Mouse (Mus musculus) CH12.LX (cell line): ENCODE measurements at regions not wholly inside any gene's neighbourhood (a gene's known extent, or its start where the extent isn't known, plus 50 kb on each side); places are given as distances from the start of the nearest gene placed in this dataset.

Source experiments
- DNase-seq: peaks from one replicate; pipeline ENCODE4 v3.0.0-alpha.2; 2013; ENCODE audit errors: extremely low read depth
- H3K27ac ChIP-seq: 2 replicates; pipeline ENCODE4 v1.5.1; 2012; ENCODE audit warnings: low read depth, mild to moderate bottlenecking, control low read depth, moderate library complexity; ENCODE audit not compliant: insufficient read depth
- H3K27me3 ChIP-seq: replicated peaks from 2 replicates; pipeline ENCODE3; 2012; ENCODE audit warnings: inconsistent platforms
- H3K36me3 ChIP-seq, 2 experiments: replicated peaks in 1 of 2; 2 replicates each; pipeline versions ENCODE3 to v1.6.1; 2012; ENCODE audit warnings: inconsistent platforms in 1 of 2, low read length in 1 of 2, mild to moderate bottlenecking in 1 of 2, mixed read lengths in 1 of 2, moderate library complexity in 1 of 2; ENCODE audit not compliant: control insufficient read depth in 1 of 2, insufficient read depth in 1 of 2
- H3K4me1 ChIP-seq, 2 experiments: 2 replicates each; pipeline ENCODE4 v1.6.1; 2012; ENCODE audit warnings: inconsistent platforms in 1 of 2, moderate library complexity in 1 of 2; ENCODE audit not compliant: insufficient read depth in 2 of 2, control insufficient read depth in 1 of 2
- H3K4me2 ChIP-seq: 2 replicates; pipeline ENCODE4 v1.6.1; 2012; ENCODE audit warnings: low read depth, mild to moderate bottlenecking, control low read depth; ENCODE audit not compliant: poor library complexity, insufficient read depth, severe bottlenecking
- H3K4me3 ChIP-seq, 3 experiments: fragments of 150-350 bp in 1 of 3; sonication (generic) in 1 of 3; replicated peaks in 1 of 3; 2 replicates each; pipeline versions ENCODE3 to v1.5.1; 2011 to 2012; ENCODE audit warnings: low read depth in 2 of 3, low read length in 2 of 3, mild to moderate bottlenecking in 2 of 3, moderate library complexity in 2 of 3, control low read depth in 1 of 3, improper control_type of control experiment in 1 of 3, inconsistent platforms in 1 of 3, mixed read lengths in 1 of 3; ENCODE audit not compliant: poor library complexity in 1 of 3
- H3K79me2 ChIP-seq: replicated peaks from 2 replicates; pipeline ENCODE4 v1.6.1; 2012; ENCODE audit warnings: mild to moderate bottlenecking, moderate library complexity; ENCODE audit not compliant: control insufficient read depth, poor library complexity, insufficient read depth, severe bottlenecking; ENCODE audit errors: extremely low read depth
- H3K9ac ChIP-seq: 2 replicates; pipeline ENCODE4 v1.6.1; 2012; ENCODE audit warnings: low read depth, mild to moderate bottlenecking, control low read depth, moderate library complexity; ENCODE audit not compliant: insufficient read depth
- H3K9me3 ChIP-seq: replicated peaks from 2 replicates; pipeline ENCODE3; 2012; ENCODE audit warnings: low read length, inconsistent platforms, mixed read lengths
- BHLHE40 ChIP-seq: IDR thresholded peaks from 2 replicates; pipeline ENCODE4 v1.6.1; 2011; ENCODE audit warnings: mild to moderate bottlenecking, low read depth, low read length, improper control_type of control experiment
- CHD2 ChIP-seq: IDR thresholded peaks from 2 replicates; pipeline ENCODE4 v1.6.1; 2011; ENCODE audit warnings: low read length, improper control_type of control experiment
- E2F4 ChIP-seq: IDR thresholded peaks from 2 replicates; pipeline ENCODE4 v1.6.1; 2011; ENCODE audit warnings: low read depth, low read length, improper control_type of control experiment; ENCODE audit not compliant: insufficient replicate concordance
- ELF1 ChIP-seq: IDR thresholded peaks from 2 replicates; pipeline ENCODE4 v1.6.1; 2014; ENCODE audit warnings: low read depth, mild to moderate bottlenecking, inconsistent platforms, low read length, improper control_type of control experiment
- EP300 ChIP-seq: IDR thresholded peaks from 2 replicates; pipeline ENCODE4 v1.6.1; 2011; ENCODE audit warnings: low read length, improper control_type of control experiment
- GABPA ChIP-seq: IDR thresholded peaks from 2 replicates; pipeline ENCODE4 v1.6.1; 2012; ENCODE audit warnings: low read depth, low read length, improper control_type of control experiment, inconsistent platforms; ENCODE audit not compliant: insufficient replicate concordance
- IRF4 ChIP-seq: IDR thresholded peaks from 2 replicates; pipeline ENCODE4 v1.6.1; 2014; ENCODE audit warnings: low read depth, mild to moderate bottlenecking, inconsistent platforms, low read length, improper control_type of control experiment
- JUN ChIP-seq: IDR thresholded peaks from 2 replicates; pipeline ENCODE4 v1.6.1; 2011; ENCODE audit warnings: low read depth, mild to moderate bottlenecking, low read length, improper control_type of control experiment, moderate library complexity; ENCODE audit not compliant: insufficient read depth
- JUND ChIP-seq: conservative IDR thresholded peaks from 2 replicates; pipeline ENCODE4 v1.6.1; 2011; ENCODE audit warnings: low read depth, low read length, improper control_type of control experiment
- KAT2A ChIP-seq: IDR thresholded peaks from 2 replicates; pipeline ENCODE4 v1.6.1; 2012; ENCODE audit warnings: low read length, improper control_type of control experiment, inconsistent platforms; ENCODE audit not compliant: insufficient replicate concordance
- MAFK ChIP-seq: IDR thresholded peaks from 2 replicates; pipeline ENCODE4 v1.6.1; 2011; ENCODE audit warnings: low read length, improper control_type of control experiment; ENCODE audit not compliant: insufficient replicate concordance
- MAX ChIP-seq: IDR thresholded peaks from 2 replicates; pipeline ENCODE4 v1.6.1; 2011; ENCODE audit warnings: low read length, improper control_type of control experiment
- MEF2A ChIP-seq: IDR thresholded peaks from 2 replicates; pipeline ENCODE4 v1.6.1; 2014; ENCODE audit warnings: low read depth, mild to moderate bottlenecking, inconsistent platforms, low read length, improper control_type of control experiment, borderline replicate concordance
- PAX5 ChIP-seq: IDR thresholded peaks from 2 replicates; pipeline ENCODE4 v1.6.1; 2012; ENCODE audit warnings: low read length, inconsistent platforms, mixed read lengths
- POLR2A ChIP-seq: IDR thresholded peaks from 2 replicates; pipeline ENCODE4 v1.6.1; 2011; ENCODE audit warnings: low read depth, mild to moderate bottlenecking, improper control_type of control experiment, low read length
- POLR2AphosphoS2 ChIP-seq: IDR thresholded peaks from 2 replicates; pipeline ENCODE4 v1.6.1; 2011; ENCODE audit warnings: low read depth, low read length, improper control_type of control experiment
- RAD21 ChIP-seq: IDR thresholded peaks from 2 replicates; pipeline ENCODE4 v1.6.1; 2011; ENCODE audit warnings: low read depth, mild to moderate bottlenecking, low read length, improper control_type of control experiment, moderate library complexity
- SIN3A ChIP-seq: IDR thresholded peaks from 2 replicates; pipeline ENCODE4 v1.6.1; 2012; ENCODE audit warnings: low read length, improper control_type of control experiment, inconsistent platforms
- UBTF ChIP-seq: IDR thresholded peaks from 2 replicates; pipeline ENCODE4 v1.6.1; 2012; ENCODE audit warnings: low read depth, mild to moderate bottlenecking, inconsistent platforms, low read length, improper control_type of control experiment, moderate library complexity
- USF1 ChIP-seq: IDR thresholded peaks from 2 replicates; pipeline ENCODE4 v1.6.1; 2014; ENCODE audit warnings: low read depth, mild to moderate bottlenecking, inconsistent platforms, low read length, improper control_type of control experiment
- ZMIZ1 ChIP-seq: IDR thresholded peaks from 2 replicates; pipeline ENCODE4 v1.6.1; 2012; ENCODE audit warnings: low read depth, mild to moderate bottlenecking, inconsistent platforms, low read length, improper control_type of control experiment
- ZNF384 ChIP-seq: IDR thresholded peaks from 2 replicates; pipeline ENCODE4 v1.6.1; 2012; ENCODE audit warnings: low read depth, low read length, improper control_type of control experiment, inconsistent platforms
- dilution Hi-C: fragments of 300-500 bp; cut with MboI; formaldehyde crosslinking; loops from 2 replicates; pipeline ENCODE4 v1.14.3; 2020; ENCODE audit warnings: low sequenced_read_pairs; ENCODE audit not compliant: extremely low pct_unique_long_range_greater_than_20kb, extremely low pct_ligation_motif_present
- in situ Hi-C: fragments of 300-500 bp; cut with MboI; formaldehyde crosslinking; loops from 3 replicates; pipeline ENCODE4 v1.14.3; 2019; ENCODE audit warnings: low sequenced_read_pairs, low pct_ligation_motif_present, low pct_unique_long_range_greater_than_20kb, mixed read lengths

- dilution Hi-C loops = no loop called here
- no peak for TF ChIP-seq ZMIZ1
- no peak for TF ChIP-seq GABPA
- no peak for TF ChIP-seq MEF2A
- TF ChIP-seq, all 38 proteins: peak for 0
- Histone ChIP-seq H3K27me3 (no peaks in the 10 kb centered on the region), H3K36me3 (no peaks in the 10 kb centered on the region), H3K4me1 (no peaks in the 10 kb centered on the region), H3K27ac (no peak overlapping the region), H3K9ac (no peak overlapping the region), H3K9me3 (peaks cover 3% of the 10 kb centered on the region), H3K4me2 (no peak overlapping the region), H3K4me3 (no peak overlapping the region), H3K79me2 (no peaks in the 10 kb centered on the region)
- in situ Hi-C loops = no loop called here
- DNase-seq = no peak
These were observed 55.8 kb upstream of the Ccn6 start for GRCm38 (mm10) chr10:39219366-39219765.

GRCm38 (mm10) chr10:39218151-39218550 lies 54.6 kb upstream of the Ccn6 start:
- no peaks in the 10 kb centered on the region for H3K4me1 ChIP-seq
- H3K9me3 ChIP-seq = peaks cover 3% of the 10 kb centered on the region
- no peak for DNase-seq
- no peak overlapping the region for H3K4me2 ChIP-seq
- H3K4me3 ChIP-seq = no peak overlapping the region
- dilution Hi-C loops = no loop called here
- no peaks in the 10 kb centered on the region for H3K36me3 ChIP-seq
- H3K27ac ChIP-seq = no peak overlapping the region
- H3K79me2 ChIP-seq = no peaks in the 10 kb centered on the region
- no peak for TF ChIP-seq ZNF384
- TF ChIP-seq ELF1 = no peak
- no peak for TF ChIP-seq JUND
- no peak for TF ChIP-seq SIN3A
- TF ChIP-seq E2F4 = no peak
- no peak for TF ChIP-seq PAX5
- TF ChIP-seq KAT2A = no peak
- no peaks in the 10 kb centered on the region for H3K27me3 ChIP-seq
- in situ Hi-C loops = no loop called here
- no peak overlapping the region for H3K9ac ChIP-seq

- Histone ChIP-seq H3K4me3 (no peak overlapping the region), H3K9me3 (no peaks in the 10 kb centered on the region), H3K36me3 (no peaks in the 10 kb centered on the region), H3K27me3 (no peaks in the 10 kb centered on the region), H3K4me2 (no peak overlapping the region), H3K27ac (no peak overlapping the region), H3K79me2 (no peaks in the 10 kb centered on the region), H3K9ac (no peak overlapping the region), H3K4me1 (no peaks in the 10 kb centered on the region)
- in situ Hi-C loops (no loop called here), dilution Hi-C loops (no loop called here)
- TF ChIP-seq JUN (no peak), KAT2A (no peak), RAD21 (no peak), UBTF (no peak), ZMIZ1 (no peak), MAX (no peak), MAFK (no peak), POLR2AphosphoS2 (no peak), CHD2 (no peak), PAX5 (no peak), IRF4 (no peak), USF1 (no peak), ELF1 (no peak), EP300 (no peak), POLR2A (no peak), E2F4 (no peak), BHLHE40 (no peak)
- DNase-seq = no peak
These were observed 52.7 kb upstream of the Ccn6 start for GRCm38 (mm10) chr10:39216142-39216904.
